In genomic region chr3:88623346-88624135, GRCm38 (mm10) we compare ENCODE assay signal across 9 mouse cellular contexts. TPM values are rescaled to one million over a fixed set of nuclear protein-coding genes. Genes with fewer than 3 reads are reported as not detected.
DNase-seq lines count a peak whose midpoint lies in the region; ATAC-seq and TF ChIP-seq lines count a peak whose summit lies in the region.
"Had no signal": no experiment of that assay in that cellular context is flagged by ENCODE, and none has a peak within 500 bp of the region (broad histone marks: within the 10 kb centered on the region; RNA-seq: fewer than 3 reads in every experiment).

No protein-coding gene starts in this region.

- peak overlapping the region; percentile 91 for H3K4me2 ChIP-seq in hindbrain, postnatal 0 days (ENCODE audit: low read depth, low read length)
- peak overlapping the region; percentile 74 for H3K4me2 ChIP-seq in lung, embryonic 16.5 days (ENCODE audit: low read depth, low read length)
- H3K4me2 ChIP-seq in stomach, embryonic 14.5 days (replicated peaks; ENCODE audit: low read depth, low read length) = peak overlapping the region; percentile 92

- WGBS in hindbrain, postnatal 0 days = 2% methylated on average over 15 of the region's 15 CpGs
- WGBS in lung, embryonic 16.5 days = under 1% methylated on average over 15 of the region's 15 CpGs
- 3% methylated on average over 15 of the region's 15 CpGs for WGBS in stomach, embryonic 14.5 days

- no peaks in the 10 kb centered on the region for H3K27me3 ChIP-seq in hindbrain, postnatal 0 days (ENCODE audit: insufficient read depth, low read length)
- no peaks in the 10 kb centered on the region for H3K27me3 ChIP-seq in lung, embryonic 16.5 days (ENCODE audit: control insufficient read depth, insufficient read depth, low read depth, low read length)
- no peaks in the 10 kb centered on the region for H3K27me3 ChIP-seq in stomach, embryonic 14.5 days (ENCODE audit: control insufficient read depth, insufficient read depth, low read length)

- H3K4me3 ChIP-seq in embryonic fibroblast, embryonic 13.5 days (ENCODE audit: insufficient read depth, low read length) = peak overlapping the region; percentile 72
- H3K4me3 ChIP-seq in hindbrain, postnatal 0 days (ENCODE audit: low read length) = peak overlapping the region; percentile 66
- peak overlapping the region; percentile 89 for H3K4me3 ChIP-seq in lung, embryonic 16.5 days (ENCODE audit: low read length)
- H3K4me3 ChIP-seq in stomach, embryonic 14.5 days (ENCODE audit: low read depth, low read length) = peak overlapping the region; percentile 95

- peak; percentile 35 for ATAC-seq in frontal cortex, adult (ENCODE audit: low TSS enrichment)
- no peak for ATAC-seq in hindbrain, postnatal 0 days
- no peak for ATAC-seq in lung, embryonic 16.5 days (ENCODE audit: low read depth)
- no peak for ATAC-seq in stomach, embryonic 14.5 days (ENCODE audit: insufficient number of reproducible peaks, insufficient read depth, low FRiP score, low read depth)

- H3K9ac ChIP-seq in hindbrain, postnatal 0 days (replicated peaks; ENCODE audit: low read length) = peak overlapping the region; percentile 72
- peak overlapping the region; percentile 98 for H3K9ac ChIP-seq in lung, embryonic 16.5 days (ENCODE audit: low read length)
- H3K9ac ChIP-seq in stomach, embryonic 14.5 days (replicated peaks; ENCODE audit: low read depth, low read length) = peak overlapping the region; percentile 96

- peaks cover 15% of the 10 kb centered on the region; the same call in 1 of the 2 replicates for H3K4me1 ChIP-seq in embryonic fibroblast, embryonic 13.5 days (ENCODE audit: control insufficient read depth, insufficient read depth, low read length)
- peaks cover 22% of the 10 kb centered on the region for H3K4me1 ChIP-seq in hindbrain, postnatal 0 days (ENCODE audit: insufficient read depth, low read length)
- peaks cover 56% of the 10 kb centered on the region for H3K4me1 ChIP-seq in lung, embryonic 16.5 days (replicated peaks; ENCODE audit: control insufficient read depth, insufficient read depth, low read length)
- peaks cover 40% of the 10 kb centered on the region for H3K4me1 ChIP-seq in stomach, embryonic 14.5 days (ENCODE audit: control insufficient read depth, insufficient read depth, low read length)

- DNase-seq in frontal cortex, postnatal 14 days (ENCODE audit: low spot score in 2 of 2) = no peak
- peak; percentile 59 for DNase-seq in ES-CJ7 (ENCODE audit: low read depth, low spot score)
- DNase-seq in hindbrain, postnatal 0 days (ENCODE audit: low spot score) = peak; percentile 50
- DNase-seq in urinary bladder, postnatal 4 days (ENCODE audit: low spot score in 2 of 2) = no peak

- no peaks in the 10 kb centered on the region for H3K36me3 ChIP-seq in hindbrain, postnatal 0 days (ENCODE audit: insufficient read depth, low read length)
- H3K36me3 ChIP-seq in lung, embryonic 16.5 days (ENCODE audit: control insufficient read depth, insufficient read depth, low read length) = no peaks in the 10 kb centered on the region; the same call in 1 of the 2 replicates
- peaks cover 17% of the 10 kb centered on the region for H3K36me3 ChIP-seq in stomach, embryonic 14.5 days (ENCODE audit: control insufficient read depth, insufficient read depth, low read length)

- no peaks in the 10 kb centered on the region for H3K9me3 ChIP-seq in hindbrain, postnatal 0 days (ENCODE audit: low read length)
- no peaks in the 10 kb centered on the region for H3K9me3 ChIP-seq in lung, embryonic 16.5 days (ENCODE audit: control insufficient read depth, low read length)
- H3K9me3 ChIP-seq in stomach, embryonic 14.5 days (ENCODE audit: control insufficient read depth, low read depth, low read length) = no peaks in the 10 kb centered on the region

- H3K27ac ChIP-seq in embryonic fibroblast, embryonic 13.5 days (ENCODE audit: insufficient read depth, low read length) = peak overlapping the region; percentile 96
- H3K27ac ChIP-seq in hindbrain, postnatal 0 days = peak overlapping the region; percentile 91
- H3K27ac ChIP-seq in lung, embryonic 16.5 days (ENCODE audit: low read length) = peak overlapping the region; percentile 99
- peak overlapping the region; percentile 99 for H3K27ac ChIP-seq in stomach, embryonic 14.5 days (ENCODE audit: low read length)

- no peak for TF ChIP-seq CTCF in embryonic fibroblast, embryonic 13.5 days (IDR thresholded peaks at IDR 0.05; ENCODE audit: borderline replicate concordance, insufficient read depth, low read length)
- no peak for TF ChIP-seq CTCF in hindbrain, postnatal 0 days (IDR thresholded peaks at IDR 0.05; ENCODE audit: low read depth)

- TF ChIP-seq POLR2A in embryonic fibroblast, embryonic 13.5 days (IDR thresholded peaks at IDR 0.05; ENCODE audit: low read depth, low read length) = peak; percentile 26; the same call in 1 of the 2 replicates

RNA-seq across cellular contexts. Expression of gene Arhgef2, which starts 17.8 kb away (rescaled TPM):
- polyA plus RNA-seq in embryonic fibroblast, embryonic 13.5 days (2011; ENCODE audit: insufficient read length, low read depth, missing spikeins) = 174 and 210 TPM in 2 replicates
- total RNA-seq in hindbrain, postnatal 0 days (2014; rRNA removed) = 93.4 and 100 TPM in 2 replicates
- 56.0 and 57.1 TPM in 2 replicates for polyA plus RNA-seq in hindbrain, postnatal 0 days (2015; fragmentation: Nextera tagmentation; extraction: Ambion mirVana)
- 123 and 125 TPM in 2 replicates for polyA plus RNA-seq in lung, embryonic 16.5 days (2015; fragmentation: Nextera tagmentation; extraction: Ambion mirVana)
- 108 and 119 TPM in 2 replicates for polyA plus RNA-seq in stomach, embryonic 14.5 days (2014; fragmentation: Nextera tagmentation; extraction: Ambion mirVana)

RNA-seq across cellular contexts. Expression of gene Rxfp4, which starts 29.4 kb away (rescaled TPM):
- polyA plus RNA-seq in embryonic fibroblast, embryonic 13.5 days (2011; ENCODE audit: insufficient read length, low read depth, missing spikeins) = not detected in 2 replicates
- total RNA-seq in hindbrain, postnatal 0 days (2014; rRNA removed) = not detected in 2 replicates
- not detected in 2 replicates for polyA plus RNA-seq in hindbrain, postnatal 0 days (2015; fragmentation: Nextera tagmentation; extraction: Ambion mirVana)
- not detected in 2 replicates for polyA plus RNA-seq in lung, embryonic 16.5 days (2015; fragmentation: Nextera tagmentation; extraction: Ambion mirVana)
- polyA plus RNA-seq in stomach, embryonic 14.5 days (2014; fragmentation: Nextera tagmentation; extraction: Ambion mirVana) = not detected in 2 replicates
- total RNA-seq: left cerebral cortex, postnatal 36 days had no signal

RNA-seq across cellular contexts. Expression of gene Ssr2, which starts 47.9 kb away (rescaled TPM):
- 218 and 298 TPM in 2 replicates for polyA plus RNA-seq in embryonic fibroblast, embryonic 13.5 days (2011; ENCODE audit: insufficient read length, low read depth, missing spikeins)
- total RNA-seq in hindbrain, postnatal 0 days (2014; rRNA removed) = 247 and 307 TPM in 2 replicates
- polyA plus RNA-seq in hindbrain, postnatal 0 days (2015; fragmentation: Nextera tagmentation; extraction: Ambion mirVana) = 209 and 210 TPM in 2 replicates
- polyA plus RNA-seq in lung, embryonic 16.5 days (2015; fragmentation: Nextera tagmentation; extraction: Ambion mirVana) = 354 and 367 TPM in 2 replicates
- polyA plus RNA-seq in stomach, embryonic 14.5 days (2014; fragmentation: Nextera tagmentation; extraction: Ambion mirVana) = 295 and 301 TPM in 2 replicates

Comparison
In these comparisons a context has a peak if more than half of its experiments do, and no peak if none do; other contexts are left out.
1. DNase-seq: peak in ES-CJ7 (single experiment) and hindbrain, postnatal 0 days (single experiment); none in frontal cortex, postnatal 14 days (0 of 2) and urinary bladder, postnatal 4 days (0 of 2).
2. Peak in every context shown above with its lines, with median percentiles within 50 percentile points of each other: H3K27ac ChIP-seq, H3K4me3 ChIP-seq, H3K4me2 ChIP-seq and H3K9ac ChIP-seq.